Mouse (Mus musculus): Measurements from ENCODE around the gene Gm38394.

Gm38394 gene

GRCm38 (mm10) chr1:133663427-133663826 is 2.3 kb upstream of the Gm38394 start:
- DNase-seq (ENCODE audit: low spot score), result no peak

GRCm38 (mm10) chr1:133662941-133663340 is 1.8 kb upstream of the Gm38394 start:
- no peak for DNase-seq (ENCODE audit: low spot score)

GRCm38 (mm10) chr1:133660466-133661202 is 484 bp downstream of the Gm38394 start, which contains the start of gene Zbed6:
Gene Zbed6 (minus strand): TSS chr1:133660885.
- DNase-seq (ENCODE audit: low spot score), result peak; percentile 71

DNA sequence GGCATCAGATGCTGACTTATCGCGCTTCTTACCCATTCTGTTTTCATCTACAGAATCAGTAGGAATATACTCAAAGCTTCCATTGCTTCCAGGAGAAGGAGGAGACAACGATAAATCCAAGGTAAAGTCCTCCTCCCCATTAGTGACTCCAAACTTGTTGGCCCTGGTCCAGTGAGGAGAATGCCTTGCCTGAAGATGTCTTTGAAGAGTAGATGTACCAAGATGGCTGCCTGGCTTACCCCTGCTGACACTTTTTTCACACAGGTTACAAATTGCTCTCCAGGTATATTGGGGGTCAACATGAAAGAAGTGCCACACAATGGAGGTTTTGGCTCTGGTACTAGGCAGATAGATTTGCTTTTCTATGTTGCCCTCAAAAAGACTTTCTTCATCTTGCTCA is 2.2 kb downstream of the Gm38394 start:
- no peak for DNase-seq (ENCODE audit: low spot score)

DNA sequence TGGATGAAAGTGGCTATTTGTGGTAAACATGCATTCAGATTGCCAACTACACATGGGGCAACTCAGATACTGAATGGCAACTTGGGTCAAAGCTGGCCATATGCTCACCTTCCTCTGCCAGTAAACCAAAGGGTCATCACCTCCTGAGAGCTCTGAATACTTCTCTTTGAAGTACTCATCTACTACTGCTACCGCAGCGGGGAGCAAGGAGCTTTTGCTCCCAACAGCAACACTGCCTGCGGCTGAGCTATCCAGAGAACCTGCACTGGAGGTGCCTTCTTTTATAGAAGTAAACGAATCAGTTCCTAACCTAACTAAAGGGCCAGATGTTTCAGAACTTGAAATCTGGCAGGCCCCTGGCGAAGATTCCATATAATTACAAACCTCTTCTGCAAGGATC is 4.3 kb downstream of the Gm38394 start:
- no peak for DNase-seq (ENCODE audit: low spot score)

DNA sequence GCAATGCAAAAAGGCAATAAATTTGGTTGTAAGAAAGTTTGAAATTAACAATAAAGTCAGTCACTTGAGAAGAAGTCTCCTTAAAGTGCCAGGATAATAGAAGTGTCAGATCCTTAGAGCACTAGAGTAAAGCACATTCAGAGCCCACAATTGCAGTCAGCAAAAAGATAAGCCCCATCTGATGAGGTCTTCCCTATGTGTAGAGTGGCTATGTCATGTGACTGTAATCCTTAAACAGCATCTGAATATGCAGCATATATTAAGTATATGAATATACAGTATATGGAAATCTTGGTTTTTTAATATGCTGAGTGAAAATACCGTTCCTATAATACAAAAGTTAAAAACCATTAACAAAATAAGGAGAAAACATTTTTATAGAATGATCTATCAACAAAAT is 8.1 kb downstream of the Gm38394 start:
- no peak for DNase-seq (ENCODE audit: low spot score)

GRCm38 (mm10) chr1:133650288-133651055 is 10.6 kb downstream of the Gm38394 start:
- DNase-seq (ENCODE audit: low spot score), result no peak

DNA sequence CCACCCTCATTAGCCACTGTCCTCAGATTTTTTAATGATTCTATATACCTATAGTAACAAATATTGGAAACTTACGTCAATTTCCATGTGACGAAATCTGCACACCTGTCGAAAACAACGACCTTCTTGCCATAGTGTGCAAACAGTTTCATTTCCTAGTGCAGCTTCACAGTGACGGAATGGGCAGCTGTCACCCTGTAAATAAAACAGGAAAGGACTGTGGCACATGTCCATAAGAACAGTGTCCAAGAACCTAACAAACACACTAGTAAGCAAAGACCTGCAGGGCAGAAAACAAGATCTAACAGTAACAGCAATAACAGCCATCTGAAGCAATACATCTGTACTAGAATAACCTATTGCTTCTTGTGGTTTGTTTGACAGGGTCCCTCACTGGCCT is 15.5 kb downstream of the Gm38394 start:
- no peak for DNase-seq (ENCODE audit: low spot score)

GRCm38 (mm10) chr1:133641163-133641562 is 20.0 kb downstream of the Gm38394 start:
- DNase-seq (ENCODE audit: low spot score), result no peak

GRCm38 (mm10) chr1:133638517-133638916 is 22.6 kb downstream of the Gm38394 start:
- DNase-seq (ENCODE audit: low spot score), result no peak

- DNase-seq (ENCODE audit: low spot score), result no peak
These were observed 28.9 kb downstream of the Gm38394 start for GRCm38 (mm10) chr1:133632168-133632567.

DNA sequence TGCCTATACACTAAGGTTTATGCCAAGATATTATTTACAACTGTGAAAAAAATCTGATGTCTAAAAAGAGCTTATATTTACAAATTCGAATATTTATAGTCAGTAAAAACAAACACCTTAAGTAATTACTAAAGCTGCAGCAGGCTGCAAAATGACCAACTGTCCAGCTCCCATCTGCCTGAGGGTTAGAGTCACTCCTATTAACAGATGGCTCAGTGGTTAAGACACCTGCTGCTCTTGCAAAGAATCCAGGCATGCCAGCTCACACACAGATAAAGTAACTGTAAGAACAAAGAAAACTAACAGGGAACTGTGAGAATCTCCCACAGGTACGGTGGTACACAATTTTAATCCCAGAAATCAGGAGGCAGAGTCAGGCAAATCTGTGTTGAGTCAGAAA is 36.1 kb downstream of the Gm38394 start:
- peak; percentile 20 for DNase-seq (ENCODE audit: low spot score)

DNA sequence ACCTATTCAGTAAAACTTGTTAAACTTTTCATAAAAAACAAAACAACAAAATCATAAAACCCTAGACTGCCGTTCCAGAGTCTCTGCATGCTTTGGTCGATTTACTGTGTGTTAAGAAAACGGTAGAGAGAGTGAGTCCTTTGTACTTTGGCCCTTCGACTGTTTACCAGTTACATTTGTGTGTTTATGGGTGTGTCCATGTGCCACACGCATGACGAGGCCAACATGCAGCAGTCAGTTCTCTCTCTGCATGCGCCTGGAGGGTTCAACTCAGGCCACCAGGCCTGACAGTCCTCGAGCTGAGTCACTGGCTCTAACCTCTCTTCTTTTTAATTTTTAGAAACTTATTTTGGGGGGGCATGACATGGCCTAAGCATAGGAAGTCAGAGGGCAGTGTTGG is 42.8 kb downstream of the Gm38394 start:
- no peak for DNase-seq (ENCODE audit: low spot score)

DNA sequence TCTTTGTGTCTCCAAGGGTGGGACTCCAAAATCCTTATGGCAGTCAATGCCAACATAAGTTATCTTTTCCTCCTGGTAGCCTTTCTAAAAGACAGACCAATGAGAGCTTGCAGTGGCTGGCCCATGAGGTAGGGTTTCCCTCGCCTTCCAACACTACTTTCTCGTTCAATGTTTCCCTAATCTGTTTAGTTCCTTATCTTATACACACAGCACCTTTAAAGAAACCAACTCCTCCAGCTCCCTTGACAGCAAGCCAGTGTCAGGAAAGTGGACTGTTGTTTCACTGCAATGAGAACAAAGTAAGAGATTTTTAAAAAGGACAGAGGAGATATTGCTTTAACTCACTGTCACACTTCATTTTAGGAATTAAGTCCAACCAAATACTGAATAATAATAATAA is 43.2 kb downstream of the Gm38394 start:
- no peak for DNase-seq (ENCODE audit: low spot score)

DNA sequence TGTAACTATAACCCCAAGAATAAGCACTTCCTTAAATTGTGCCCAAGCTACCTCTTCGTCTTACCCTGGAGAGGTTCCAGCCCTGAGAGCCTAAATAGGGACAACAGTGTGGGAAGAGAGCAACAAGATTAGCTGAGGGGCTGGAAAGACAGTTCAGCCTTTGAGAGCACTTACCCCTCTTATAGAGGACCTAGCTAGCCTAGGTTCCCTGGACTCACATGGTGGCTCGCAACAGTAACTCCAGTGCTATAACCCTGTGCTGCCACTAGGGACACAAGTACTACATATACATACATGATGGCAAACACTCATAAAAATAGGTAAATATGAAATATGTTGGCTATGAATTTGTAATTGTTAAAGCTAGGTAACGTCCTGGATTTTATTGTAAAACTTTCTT is 47.3 kb downstream of the Gm38394 start:
- DNase-seq (ENCODE audit: low spot score), result peak; percentile 31

DNA sequence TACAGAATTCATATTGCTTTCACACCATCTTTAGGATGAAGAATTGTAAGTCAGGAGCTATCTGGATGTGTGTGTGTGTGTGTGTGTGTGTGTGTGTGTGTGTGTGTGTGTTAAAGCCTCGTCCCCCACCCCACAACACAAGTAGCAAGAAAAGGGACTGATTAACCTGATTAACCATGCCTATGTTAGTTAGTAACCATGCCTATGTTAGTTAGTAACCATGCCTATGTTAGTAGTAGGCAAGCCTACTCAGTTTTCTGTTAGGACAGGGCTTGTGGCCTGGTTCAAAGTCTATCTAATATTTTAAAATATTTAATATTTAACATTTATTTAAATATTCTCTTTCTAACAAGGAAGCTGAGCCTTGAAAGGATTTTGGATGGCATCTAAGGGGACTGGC is 49.7 kb downstream of the Gm38394 start:
- no peak for DNase-seq (ENCODE audit: low spot score)

DNA sequence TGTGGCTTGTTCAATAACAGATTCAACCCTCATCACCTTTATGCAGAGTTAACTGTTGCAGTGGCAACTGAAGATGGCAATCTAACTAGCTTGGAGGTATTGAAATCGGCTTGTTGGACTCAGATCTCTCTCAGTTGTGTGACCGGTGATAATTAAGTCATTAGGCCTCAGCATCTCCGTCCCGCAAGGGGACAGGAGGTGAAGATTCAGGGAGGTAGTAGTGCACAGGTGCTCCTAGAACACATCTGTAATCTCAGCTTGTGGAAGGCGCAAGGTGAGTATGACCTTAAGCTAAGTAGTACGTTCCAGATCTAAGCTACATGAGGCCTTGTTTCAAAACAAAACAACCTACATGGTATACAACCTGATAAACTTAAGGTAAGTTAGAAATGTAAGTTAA is 50.5 kb downstream of the Gm38394 start:
- DNase-seq (ENCODE audit: low spot score), result no peak

DNA sequence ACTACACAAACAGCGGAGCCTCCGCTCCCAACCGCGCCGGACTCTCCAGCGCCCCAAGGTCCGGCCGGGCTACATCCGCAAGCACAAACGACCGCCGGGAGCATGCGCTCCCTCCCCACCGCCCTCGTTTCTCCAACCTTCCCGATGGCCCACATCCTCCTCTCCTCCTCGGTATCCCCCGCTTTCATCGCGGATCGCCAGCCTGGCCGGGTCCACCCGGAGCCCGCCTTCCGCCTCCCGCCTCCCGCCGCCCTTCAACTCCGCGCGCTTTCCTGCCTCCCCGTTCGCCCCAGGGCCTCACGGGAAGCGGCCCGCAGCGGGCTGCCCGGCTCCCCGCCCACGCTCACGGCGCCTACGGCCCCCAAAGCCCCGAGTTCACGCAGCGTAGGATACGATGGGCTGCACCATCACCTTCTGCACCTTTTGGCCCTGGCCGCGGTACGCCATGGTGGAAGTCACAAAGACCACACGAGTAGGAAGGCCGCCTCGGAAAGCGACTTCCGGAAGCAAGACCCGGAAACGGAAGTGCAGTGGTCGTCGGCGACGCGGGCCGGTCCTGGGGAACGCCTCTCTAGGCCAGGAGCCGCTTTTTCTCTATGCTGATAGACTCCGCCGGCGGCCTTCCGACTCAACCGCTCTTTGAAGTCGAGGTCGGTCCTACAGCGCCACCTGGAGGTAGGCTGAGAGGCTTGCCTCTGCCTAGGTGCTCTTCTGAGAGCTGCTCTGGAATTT is 51.2 kb downstream of the Gm38394 start, which contains the start of gene Snrpe:
Snrpe (minus strand) TSS at position 521 of the 732 bp plus-strand sequence.
- DNase-seq (ENCODE audit: low spot score), result peak; percentile 100

DNA sequence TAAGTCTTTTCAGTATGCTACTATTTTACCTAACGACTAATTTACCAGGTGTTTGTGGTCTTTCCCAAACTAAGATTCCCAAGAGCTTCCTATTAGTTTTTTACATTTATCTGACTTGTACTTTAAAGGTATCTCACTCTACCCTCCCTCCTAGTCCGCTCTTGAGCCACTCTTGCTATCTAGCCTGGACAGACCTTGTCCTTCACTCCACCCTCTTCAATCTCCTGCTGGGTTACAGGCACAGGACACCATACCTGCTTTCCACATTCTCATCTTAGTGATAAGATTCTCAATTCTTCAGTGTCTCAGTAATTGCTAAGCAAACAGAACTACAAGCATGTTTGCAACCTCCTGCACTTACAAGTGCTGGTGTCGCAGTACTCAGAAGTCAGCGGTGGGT is 57.9 kb downstream of the Gm38394 start:
- DNase-seq (ENCODE audit: low spot score), result no peak

- DNase-seq (ENCODE audit: low spot score), result peak; percentile 67
These were observed 64.7 kb downstream of the Gm38394 start for GRCm38 (mm10) chr1:133596298-133597007.

- DNase-seq (ENCODE audit: low spot score), result no peak
These were observed 75.1 kb downstream of the Gm38394 start for GRCm38 (mm10) chr1:133585995-133586537.

DNA sequence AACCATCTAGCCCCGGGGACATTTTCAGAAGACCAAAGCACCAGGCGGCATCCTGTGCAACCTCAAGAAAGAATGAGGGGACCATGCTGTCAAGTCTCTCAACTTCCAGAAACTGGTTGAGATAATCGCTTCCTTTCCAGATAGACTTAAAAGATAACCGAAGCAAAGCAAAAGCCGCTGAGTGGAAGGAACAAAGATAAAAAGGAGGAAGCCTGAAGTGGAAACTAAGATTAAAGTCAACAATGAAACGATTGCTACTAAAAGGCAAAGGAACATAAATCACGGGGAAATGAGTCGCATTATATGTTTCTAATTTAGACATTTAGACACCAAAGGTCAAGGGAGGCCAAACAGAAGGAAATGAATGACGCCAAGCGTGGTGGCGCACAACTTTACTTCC is 89.8 kb downstream of the Gm38394 start:
- no peak for DNase-seq (ENCODE audit: low spot score)
